Mouse (Mus musculus) heart, adult 2 months (tissue): ENCODE results near the gene Gpkow. TPM values are rescaled to one million over a fixed set of nuclear protein-coding genes. Genes with fewer than 3 reads are reported as not detected.
A peak's percentile ranks its signal among the peaks of the same experiment; 100 is the strongest.
"Not testable (repeated sequence)": the region's sequence is repeated elsewhere in the genome, so short reads cannot be mapped to it uniquely, and the experiment has no call there.

Experiments used
- DNase-seq, 2 experiments: peaks; one replicate each; pipeline ENCODE4 v3.0.0; 2021
- H3K27ac ChIP-seq: fragments of 200-600 bp; 2 replicates; pipeline ENCODE4 v1.8.1; 2022
- H3K27me3 ChIP-seq: fragments of 200-500 bp; 2 replicates; pipeline ENCODE4 v1.6.1; 2012; ENCODE audit warnings: mild to moderate bottlenecking, low read length, inconsistent platforms, mixed read lengths; ENCODE audit not compliant: control insufficient read depth, insufficient read depth
- H3K36me3 ChIP-seq: fragments of 200-500 bp; 2 replicates; pipeline ENCODE4 v1.6.1; 2012; ENCODE audit warnings: low read length, inconsistent platforms; ENCODE audit not compliant: control insufficient read depth, insufficient read depth
- H3K4me1 ChIP-seq: fragments of 200-500 bp; 2 replicates; pipeline ENCODE4 v1.6.1; 2011; ENCODE audit warnings: low read length; ENCODE audit not compliant: control insufficient read depth, insufficient read depth
- H3K4me3 ChIP-seq: fragments of 200-600 bp; 2 replicates; pipeline ENCODE4 v1.8.1; 2022
- H3K79me2 ChIP-seq: fragments of 200-500 bp; replicated peaks from 2 replicates; pipeline ENCODE4 v1.6.1; 2012; ENCODE audit warnings: mild to moderate bottlenecking, inconsistent platforms, low read length, moderate library complexity, mixed read lengths; ENCODE audit not compliant: control insufficient read depth, insufficient read depth
- H3K9ac ChIP-seq: fragments of 200-500 bp; 2 replicates; pipeline ENCODE4 v1.6.1; 2012; ENCODE audit warnings: low read depth, mild to moderate bottlenecking, control low read depth, inconsistent platforms, low read length, mixed read lengths
- CTCF ChIP-seq: fragments of 200-600 bp; IDR thresholded peaks from 2 replicates; pipeline ENCODE4 v1.8.1; 2022; ENCODE audit warnings: antibody characterized with exemption, mild to moderate bottlenecking, moderate library complexity
- EP300 ChIP-seq: fragments of 200-500 bp; IDR thresholded peaks from 2 replicates; pipeline ENCODE4 v1.6.1; 2011; ENCODE audit warnings: low read depth, low read length, control low read depth; ENCODE audit not compliant: insufficient read depth
- POLR2A ChIP-seq: fragments of 200-500 bp; IDR thresholded peaks from 2 replicates; pipeline ENCODE4 v1.6.1; 2011; ENCODE audit warnings: mild to moderate bottlenecking, low read depth, low read length, control low read depth; ENCODE audit not compliant: insufficient read depth
- WGBS: fragments of 180-500 bp; shearing (Covaris S2); methylation state at CpG from one replicate; pipeline ENCODE4 v1.1.7; 2018; 5-methylcytosine and 5-hydroxymethylcytosine counted together
- intact Hi-C: fragments of 180-260 bp; cut with DNase I; formaldehyde crosslinking; loops from one replicate; pipeline ENCODE4 v1.15.1; 2025
- polyA plus RNA-seq: library from polyadenylated mRNA; depleted of rRNA; stranded (reverse); fragments of >200 nt; gene quantifications from 2 replicates; pipeline ENCODE4 v1.2.3, GENCODE M21; 2012
- total RNA-seq, 2 experiments: library from RNA; stranded (reverse); gene quantifications; 2 replicates each; pipeline ENCODE4 v1.2.3; 2021

The Gpkow gene
- total and polyA plus RNA-seq, 3 experiments: 7.1 to 19.3 (median 18.0) TPM

DNA sequence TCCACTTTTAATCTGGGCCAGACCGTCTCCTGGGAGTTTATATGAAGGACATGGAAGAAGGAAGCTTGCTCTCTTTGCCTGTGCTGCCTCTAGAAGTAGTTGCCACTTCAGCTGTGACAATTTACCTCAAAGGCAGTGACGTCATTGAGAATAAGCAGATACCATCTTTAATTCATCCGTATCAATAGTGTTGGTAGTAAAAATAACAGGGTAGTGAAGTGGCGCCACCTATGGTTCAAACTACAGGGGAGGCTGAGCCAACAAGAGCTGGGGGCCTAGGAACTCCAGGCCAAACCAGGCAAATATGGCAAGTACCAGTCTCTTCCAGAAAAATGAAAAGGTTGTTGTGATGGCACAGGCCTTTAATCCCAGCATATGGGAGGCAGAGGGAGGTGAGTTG lies 4.1 kb upstream of the Gpkow start:
- DNase-seq: no peak
- TF ChIP-seq CTCF (peak; percentile 72), EP300 (no peak)
- Histone ChIP-seq H3K79me2 (no peaks in the 10 kb centered on the region), H3K27ac (no peak overlapping the region), H3K4me1 (no peaks in the 10 kb centered on the region; the same call in 1 of the 2 replicates), H3K4me3 (no peak overlapping the region), H3K36me3 (no peaks in the 10 kb centered on the region), H3K27me3 (no peaks in the 10 kb centered on the region), H3K9ac (no peak overlapping the region)
- intact Hi-C loops: loop anchor here (5.0 kb wide), 1 partner anchor 221 kb away; no protein-coding TSS in a partner anchor
- 29% methylated on average over 4 of the region's 4 CpGs for WGBS

DNA sequence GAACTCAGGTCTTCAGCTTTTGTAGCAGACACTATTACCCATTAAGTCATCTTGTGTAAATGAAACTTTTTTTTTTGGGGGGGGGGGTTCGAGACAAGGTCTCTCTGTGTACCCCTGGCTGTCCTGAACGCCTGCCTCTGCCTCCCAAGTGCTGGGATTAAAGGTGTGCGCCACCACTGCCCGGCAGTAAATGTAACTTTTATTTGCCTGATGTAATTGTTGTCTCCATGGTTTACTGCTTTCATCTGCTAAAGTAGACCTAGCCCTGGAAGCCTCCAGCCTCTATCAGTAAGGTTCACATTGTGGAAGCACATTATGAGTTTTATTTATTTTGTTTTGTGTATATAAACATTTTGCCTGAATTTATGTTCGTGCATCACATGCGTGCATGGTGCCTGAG lies 411 bp upstream of the Gpkow start:
- Histone ChIP-seq H3K36me3 (no peaks in the 10 kb centered on the region), H3K27me3 (no peaks in the 10 kb centered on the region), H3K9ac (peak overlapping the region; percentile 38; the same call in 1 of the 2 replicates), H3K79me2 (no peaks in the 10 kb centered on the region; the same call in 1 of the 2 replicates), H3K4me3 (no peak overlapping the region), H3K4me1 (peaks cover 2% of the 10 kb centered on the region; the same call in 1 of the 2 replicates), H3K27ac (no peak overlapping the region)
- intact Hi-C loops: loop anchor here (2.0 to 5.0 kb wide), 3 partner anchors 48 to 274 kb away; partner anchors contain the start of genes Cacna1f and Ccdc22
- 37% methylated on average over 6 of the region's 6 CpGs for WGBS
- TF ChIP-seq POLR2A: no peak
- TF ChIP-seq CTCF: no peak
- no peak for TF ChIP-seq EP300
- no peak for DNase-seq

DNA sequence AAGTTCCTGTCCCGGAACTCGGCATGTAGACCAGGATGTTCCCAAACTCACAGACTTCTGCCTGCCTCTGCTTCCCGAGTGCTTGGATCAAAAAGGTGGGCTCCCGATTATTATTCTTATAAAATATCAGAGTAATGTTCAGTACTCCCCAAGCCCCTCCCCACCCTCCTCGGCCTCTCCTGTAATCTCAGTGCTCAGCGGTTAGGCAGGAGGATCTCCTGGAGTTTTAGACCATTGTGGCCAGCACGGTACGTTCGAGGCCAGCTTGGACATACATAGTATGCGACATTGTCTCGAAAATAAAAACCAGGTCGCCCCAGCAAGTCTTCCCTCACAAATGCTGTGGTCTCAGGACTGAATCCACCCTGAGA lies 16.8 kb downstream of the Gpkow start:
- WGBS: 20% methylated on average over 6 of the region's 12 CpGs
- not testable (repeated sequence) for H3K27me3 ChIP-seq, DNase-seq, H3K4me1 ChIP-seq, H3K79me2 ChIP-seq, H3K36me3 ChIP-seq
- peak overlapping the region; percentile 59; the same call in 1 of the 2 replicates for H3K9ac ChIP-seq
- intact Hi-C loops: loop anchor here (2.0 kb wide), 1 partner anchor 15 kb away; no protein-coding TSS in a partner anchor
- peak overlapping the region; percentile 41 for H3K4me3 ChIP-seq
- H3K27ac ChIP-seq: peak overlapping the region; percentile 38; the same call in 1 of the 2 replicates

DNA sequence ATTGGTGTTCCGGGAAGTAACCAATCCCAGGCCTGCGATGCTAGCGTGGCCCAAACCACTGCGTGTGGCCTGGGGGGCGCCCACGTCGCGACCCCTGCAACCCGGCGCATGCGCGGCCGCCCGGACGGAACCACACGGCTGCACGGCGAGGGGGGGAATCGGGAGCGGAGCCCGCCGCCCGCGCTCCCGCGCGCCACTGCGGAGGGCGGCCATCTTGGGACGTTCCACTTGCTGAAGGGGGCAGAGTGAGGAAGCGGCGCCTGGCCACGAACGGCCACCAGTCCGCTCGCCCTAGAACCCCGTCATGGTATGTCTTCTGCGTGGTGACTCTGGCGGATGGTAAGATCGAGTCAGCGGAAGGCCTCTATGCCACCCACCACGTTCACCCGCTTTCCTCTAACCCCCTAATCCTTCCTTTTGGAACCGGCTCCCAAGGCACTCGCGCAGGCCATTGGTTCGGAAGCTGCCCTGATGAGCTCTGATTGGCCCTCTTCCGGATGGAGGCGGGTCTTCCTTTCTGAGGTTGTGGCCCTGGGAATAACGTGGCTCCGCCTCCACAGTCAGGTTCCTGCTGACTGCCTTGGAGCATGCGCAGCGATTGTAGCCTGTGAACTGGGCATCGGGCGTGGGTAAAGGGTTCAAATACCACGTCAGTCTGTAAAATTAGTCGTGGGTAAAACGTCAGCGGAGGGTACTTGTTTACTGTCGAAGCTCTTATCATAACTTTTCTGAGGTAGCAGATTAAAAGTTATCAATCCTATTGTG lies 17.4 kb downstream of the Gpkow start, which contains the start of gene Wdr45:
Gene Wdr45, plus strand, starts transcription at position 199 of the 765 bp plus-strand sequence.
- H3K27me3 ChIP-seq, H3K36me3 ChIP-seq, H3K79me2 ChIP-seq, intact Hi-C loops, H3K4me1 ChIP-seq: not testable (repeated sequence)
- Histone ChIP-seq H3K27ac (peak within 1 kb of the TSS; percentile 79), H3K4me3 (peak within 1 kb of the TSS; percentile 41), H3K9ac (peak within 1 kb of the TSS; percentile 75)
- 11% methylated on average over 51 of the region's 60 CpGs for WGBS
- DNase-seq: peak; percentile 88 to 94
- TF ChIP-seq POLR2A: peak; percentile 51

DNA sequence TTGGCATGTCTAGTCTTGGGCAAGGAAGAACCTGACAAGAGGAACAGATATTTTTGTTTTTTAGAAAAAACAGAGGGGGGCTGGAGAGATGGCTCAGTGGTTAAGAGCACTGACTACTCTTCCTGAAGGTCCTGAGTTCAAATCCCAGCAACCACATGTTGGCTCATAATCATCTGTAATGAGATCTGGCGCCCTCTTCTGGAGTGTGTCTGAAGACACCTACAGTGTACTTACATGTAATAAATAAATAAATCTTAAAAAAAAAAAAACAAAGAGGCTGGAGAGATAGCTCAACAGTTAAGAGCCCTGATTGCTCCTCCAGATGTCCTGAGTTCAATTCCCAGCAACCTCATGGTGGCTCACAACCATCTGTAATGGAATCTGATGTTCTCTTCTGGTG lies 19.1 kb downstream of the Gpkow start:
- H3K27ac ChIP-seq, H3K4me1 ChIP-seq, H3K79me2 ChIP-seq, DNase-seq, H3K36me3 ChIP-seq, H3K4me3 ChIP-seq, H3K9ac ChIP-seq, intact Hi-C loops, H3K27me3 ChIP-seq: not testable (repeated sequence)
- peak; percentile 40 for TF ChIP-seq CTCF
- 32% methylated on average over 1 of the region's 1 CpGs for WGBS

DNA sequence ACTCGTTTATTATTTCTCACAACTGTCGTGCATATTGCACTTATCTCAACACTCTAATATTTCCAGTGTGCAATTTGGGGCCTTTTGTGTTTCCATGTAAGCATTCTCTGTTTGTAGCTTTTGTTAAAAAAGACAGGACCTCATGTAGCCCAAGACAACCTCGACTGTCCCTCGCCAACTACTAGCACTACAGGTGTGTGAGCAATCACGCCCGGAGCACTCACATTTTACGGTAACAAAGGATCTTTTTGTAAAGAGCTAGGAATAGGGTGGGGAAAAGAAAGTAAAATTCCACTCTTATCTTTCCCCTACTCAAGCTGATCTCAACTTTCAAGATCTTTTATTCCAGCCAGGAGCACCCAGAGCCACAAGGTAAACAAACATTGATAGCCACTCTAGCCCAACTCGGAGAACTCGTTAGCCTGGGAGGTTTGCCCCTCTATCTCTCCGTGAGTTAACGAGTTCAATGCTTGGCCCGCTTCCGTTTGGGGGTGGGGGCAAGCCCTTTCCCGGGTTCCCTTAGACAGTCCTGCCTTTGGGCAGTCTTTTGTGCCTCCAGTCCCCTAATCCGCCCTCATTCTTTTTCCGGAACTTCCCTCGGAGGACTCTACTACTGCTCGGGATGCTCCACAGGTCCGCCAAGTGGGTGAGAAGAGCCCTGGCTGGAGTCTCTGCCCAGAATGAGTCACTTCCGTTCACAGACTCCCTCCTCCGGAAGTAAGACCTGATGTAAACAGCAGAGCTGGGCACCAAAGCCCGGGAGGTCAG lies 24.8 kb downstream of the Gpkow start, which contains the start of gene Gm45208:
Gene Gm45208, plus strand, starts transcription at position 732 of the 768 bp plus-strand sequence.
- Histone ChIP-seq H3K79me2 (no peaks in the 10 kb centered on the region), H3K9ac (peak within 1 kb of the TSS; percentile 85), H3K27ac (peak within 1 kb of the TSS; percentile 98), H3K36me3 (no peaks in the 10 kb centered on the region), H3K4me1 (no peaks in the 10 kb centered on the region), H3K27me3 (no peaks in the 10 kb centered on the region), H3K4me3 (peak within 1 kb of the TSS; percentile 53)
- no peak for TF ChIP-seq CTCF
- peak; percentile 72; the same call in 1 of the 2 replicates for TF ChIP-seq POLR2A
- WGBS: 21% methylated on average over 22 of the region's 22 CpGs
- DNase-seq: peak; percentile 76 to 87
- intact Hi-C loops: loop anchor here (10.0 kb wide), 1 partner anchor 353 kb away; the partner anchor contains the start of gene Suv39h1
